ENCODE assay signal across 7 mouse cellular contexts in genomic region chr3:102995605-102996321, GRCm38 (mm10). TPM values are rescaled to one million over a fixed set of nuclear protein-coding genes. Genes with fewer than 3 reads are reported as not detected.
DNase-seq lines count a peak whose midpoint lies in the region; ATAC-seq lines count a peak whose summit lies in the region.

Gene Sike1, plus strand, starts transcription at chr3:102995708.

- peaks cover 34% of the 10 kb centered on the region for H3K36me3 ChIP-seq in embryonic facial prominence, embryonic 10.5 days (replicated peaks)
- peaks cover 36% of the 10 kb centered on the region for H3K36me3 ChIP-seq in limb, embryonic 10.5 days
- H3K36me3 ChIP-seq in midbrain, embryonic 13.5 days: peaks cover 26% of the 10 kb centered on the region

- WGBS in embryonic facial prominence, embryonic 10.5 days: under 1% methylated on average over 60 of the region's 60 CpGs
- 1% methylated on average over 60 of the region's 60 CpGs for WGBS in limb, embryonic 10.5 days
- WGBS in midbrain, embryonic 13.5 days: under 1% methylated on average over 57 of the region's 60 CpGs

- peak; percentile 89 for ATAC-seq in granulocyte monocyte progenitor cell, adult 5-6 weeks (replicated peaks; ENCODE audit: poor library complexity, severe bottlenecking)
- peak; percentile 98 for ATAC-seq in midbrain, embryonic 13.5 days

- peaks cover 7% of the 10 kb centered on the region; the same call in 1 of the 2 replicates for H3K9me3 ChIP-seq in embryonic facial prominence, embryonic 10.5 days
- H3K9me3 ChIP-seq in limb, embryonic 10.5 days (replicated peaks): no peaks in the 10 kb centered on the region
- H3K9me3 ChIP-seq in midbrain, embryonic 13.5 days: peaks cover 5% of the 10 kb centered on the region; the same call in 1 of the 2 replicates

- H3K4me3 ChIP-seq in embryonic facial prominence, embryonic 10.5 days: peak within 1 kb of the TSS; percentile 85
- H3K4me3 ChIP-seq in limb, embryonic 10.5 days: peak within 1 kb of the TSS; percentile 83
- H3K4me3 ChIP-seq in midbrain, embryonic 13.5 days (replicated peaks): peak within 1 kb of the TSS; percentile 59

- peaks cover 18% of the 10 kb centered on the region for H3K4me1 ChIP-seq in embryonic facial prominence, embryonic 10.5 days
- H3K4me1 ChIP-seq in limb, embryonic 10.5 days: peaks cover 18% of the 10 kb centered on the region
- peaks cover 20% of the 10 kb centered on the region for H3K4me1 ChIP-seq in midbrain, embryonic 13.5 days (replicated peaks)

- peak; percentile 96 for DNase-seq in adrenal gland, postnatal 10 days
- peak; percentile 93 for DNase-seq in embryonic facial prominence, embryonic 10.5 days (ENCODE audit: low spot score)
- peak; percentile 93 for DNase-seq in kidney, adult 11 months
- peak; percentile 97 for DNase-seq in limb, embryonic 10.5 days (ENCODE audit: low spot score)
- DNase-seq in spleen, adult 12 weeks (ENCODE audit: low spot score): peak; percentile 83

- H3K9ac ChIP-seq in midbrain, embryonic 13.5 days (replicated peaks): peak within 1 kb of the TSS; percentile 81

- H3K27me3 ChIP-seq in embryonic facial prominence, embryonic 10.5 days (replicated peaks; ENCODE audit: low read depth, poor library complexity, severe bottlenecking): no peaks in the 10 kb centered on the region
- H3K27me3 ChIP-seq in limb, embryonic 10.5 days (ENCODE audit: low read depth, poor library complexity, severe bottlenecking): no peaks in the 10 kb centered on the region
- H3K27me3 ChIP-seq in midbrain, embryonic 13.5 days: no peaks in the 10 kb centered on the region

- H3K4me2 ChIP-seq in midbrain, embryonic 13.5 days (replicated peaks): peak within 1 kb of the TSS; percentile 67

- H3K27ac ChIP-seq in embryonic facial prominence, embryonic 10.5 days (replicated peaks): peak within 1 kb of the TSS; percentile 93
- peak within 1 kb of the TSS; percentile 94 for H3K27ac ChIP-seq in limb, embryonic 10.5 days
- H3K27ac ChIP-seq in midbrain, embryonic 13.5 days: peak within 1 kb of the TSS; percentile 92

RNA-seq across cellular contexts. Expression of gene Sike1, which starts in this region (rescaled TPM):
- 10 to 100 TPM; 66.9 to 90.1 TPM for total RNA-seq in adrenal gland, postnatal 10 days (2021)
- polyA plus RNA-seq in embryonic facial prominence, embryonic 10.5 days (2016; fragmentation: Nextera tagmentation; extraction: Ambion mirVana): 55.7 and 57.2 TPM in 2 replicates
- 46.0 and 64.7 TPM in 2 replicates for total RNA-seq in granulocyte monocyte progenitor cell, adult 5-6 weeks (2014; fragmentation: Nextera tagmentation)
- total RNA-seq in granulocyte monocyte progenitor cell, adult 5-6 weeks (2017): 23.7 and 25.1 TPM in 2 replicates
- 46.9 and 53.9 TPM in 2 replicates for polyA plus RNA-seq in limb, embryonic 10.5 days (2016; fragmentation: Nextera tagmentation; extraction: Ambion mirVana)
- 63.5 and 64.8 TPM in 2 replicates for polyA plus RNA-seq in midbrain, embryonic 13.5 days (2015; fragmentation: Nextera tagmentation; extraction: Ambion mirVana)

Comparison
In these comparisons a context has a peak if more than half of its experiments do, and no peak if none do; other contexts are left out.
1. Peak in every context shown above with its lines: DNase-seq, ATAC-seq, H3K4me3 ChIP-seq and H3K27ac ChIP-seq.